Mouse (Mus musculus): ENCODE data around the gene Tfap2a. TPM values are rescaled to one million over a fixed set of nuclear protein-coding genes. Genes with fewer than 3 reads are reported as not detected.

Gene Tfap2a
- polyA plus RNA-seq, 1 experiment from 2014 or later, result 0.10 TPM

- no peaks in the 10 kb centered on the region for H3K9me3 ChIP-seq (ENCODE audit: control insufficient read depth, low read length)
- H3K36me3 ChIP-seq (ENCODE audit: control insufficient read depth, insufficient read depth, low read length), result no peaks in the 10 kb centered on the region
- H3K4me2 ChIP-seq (ENCODE audit: low read depth, low read length), result peak overlapping the region; percentile 28
- H3K4me3 ChIP-seq (ENCODE audit: low read length), result peak overlapping the region; percentile 31
- 16% methylated on average over 17 of the region's 17 CpGs for WGBS
- no peak overlapping the region for H3K9ac ChIP-seq (ENCODE audit: low read length)
- no peak for ATAC-seq (ENCODE audit: low read depth)
- peaks cover 13% of the 10 kb centered on the region for H3K4me1 ChIP-seq (replicated peaks; ENCODE audit: control insufficient read depth, insufficient read depth, low read length)
- no peak overlapping the region for H3K27ac ChIP-seq (ENCODE audit: low read length)
- peaks cover 93% of the 10 kb centered on the region for H3K27me3 ChIP-seq (ENCODE audit: control insufficient read depth, insufficient read depth, low read depth, low read length)
Observed at GRCm38 (mm10) chr13:40735416-40736106, 2.6 kb downstream of the Tfap2a start.

GRCm38 (mm10) chr13:40734316-40734965 lies 3.7 kb downstream of the Tfap2a start:
- ATAC-seq (ENCODE audit: low read depth), result no peak
- Histone ChIP-seq H3K27me3 (ENCODE audit: control insufficient read depth, insufficient read depth, low read depth, low read length) (peaks cover 88% of the 10 kb centered on the region), H3K9me3 (ENCODE audit: control insufficient read depth, low read length) (no peaks in the 10 kb centered on the region), H3K9ac (ENCODE audit: low read length) (no peak overlapping the region), H3K4me3 (ENCODE audit: low read length) (peak overlapping the region; percentile 40), H3K4me2 (ENCODE audit: low read depth, low read length) (peak overlapping the region; percentile 58), H3K36me3 (ENCODE audit: control insufficient read depth, insufficient read depth, low read length) (no peaks in the 10 kb centered on the region), H3K27ac (ENCODE audit: low read length) (no peak overlapping the region), H3K4me1 (replicated peaks; ENCODE audit: control insufficient read depth, insufficient read depth, low read length) (peaks cover 16% of the 10 kb centered on the region)
- WGBS, result under 1% methylated on average over 33 of the region's 33 CpGs

- Histone ChIP-seq H3K27ac (ENCODE audit: low read length) (no peak overlapping the region), H3K4me2 (ENCODE audit: low read depth, low read length) (peak overlapping the region; percentile 58), H3K9ac (ENCODE audit: low read length) (no peak overlapping the region), H3K9me3 (ENCODE audit: control insufficient read depth, low read length) (no peaks in the 10 kb centered on the region), H3K4me3 (ENCODE audit: low read length) (peak overlapping the region; percentile 40), H3K36me3 (ENCODE audit: control insufficient read depth, insufficient read depth, low read length) (no peaks in the 10 kb centered on the region), H3K27me3 (ENCODE audit: control insufficient read depth, insufficient read depth, low read depth, low read length) (peaks cover 82% of the 10 kb centered on the region), H3K4me1 (replicated peaks; ENCODE audit: control insufficient read depth, insufficient read depth, low read length) (peaks cover 16% of the 10 kb centered on the region)
- ATAC-seq (ENCODE audit: low read depth), result peak; percentile 26; the same call in 1 of the 2 replicates
- under 1% methylated on average over 37 of the region's 38 CpGs for WGBS
Observed at GRCm38 (mm10) chr13:40733542-40734151, 4.5 kb downstream of the Tfap2a start.

- ATAC-seq (ENCODE audit: low read depth), result no peak
- H3K4me3 ChIP-seq (ENCODE audit: low read length), result peak overlapping the region; percentile 40
- H3K9ac ChIP-seq (ENCODE audit: low read length), result no peak overlapping the region
- no peaks in the 10 kb centered on the region for H3K9me3 ChIP-seq (ENCODE audit: control insufficient read depth, low read length)
- no peaks in the 10 kb centered on the region for H3K36me3 ChIP-seq (ENCODE audit: control insufficient read depth, insufficient read depth, low read length)
- peaks cover 16% of the 10 kb centered on the region for H3K4me1 ChIP-seq (replicated peaks; ENCODE audit: control insufficient read depth, insufficient read depth, low read length)
- WGBS, result 1% methylated on average over 30 of the region's 30 CpGs
- no peak overlapping the region for H3K27ac ChIP-seq (ENCODE audit: low read length)
- peaks cover 82% of the 10 kb centered on the region for H3K27me3 ChIP-seq (ENCODE audit: control insufficient read depth, insufficient read depth, low read depth, low read length)
- H3K4me2 ChIP-seq (ENCODE audit: low read depth, low read length), result peak overlapping the region; percentile 58
Observed at GRCm38 (mm10) chr13:40732816-40733541, 5.2 kb downstream of the Tfap2a start.

- H3K4me3 ChIP-seq (ENCODE audit: low read length), result no peak overlapping the region
- no peak overlapping the region for H3K9ac ChIP-seq (ENCODE audit: low read length)
- H3K4me2 ChIP-seq (ENCODE audit: low read depth, low read length), result no peak overlapping the region
- no peaks in the 10 kb centered on the region for H3K36me3 ChIP-seq (ENCODE audit: control insufficient read depth, insufficient read depth, low read length)
- peaks cover 79% of the 10 kb centered on the region for H3K27me3 ChIP-seq (ENCODE audit: control insufficient read depth, insufficient read depth, low read depth, low read length)
- H3K9me3 ChIP-seq (ENCODE audit: control insufficient read depth, low read length), result no peaks in the 10 kb centered on the region
- peaks cover 16% of the 10 kb centered on the region for H3K4me1 ChIP-seq (replicated peaks; ENCODE audit: control insufficient read depth, insufficient read depth, low read length)
- no peak for ATAC-seq (ENCODE audit: low read depth)
- 2% methylated on average over 11 of the region's 11 CpGs for WGBS
- no peak overlapping the region for H3K27ac ChIP-seq (ENCODE audit: low read length)
Observed at GRCm38 (mm10) chr13:40732085-40732484, 6.1 kb downstream of the Tfap2a start.

GRCm38 (mm10) chr13:40731179-40731841 lies 6.9 kb downstream of the Tfap2a start:
- Histone ChIP-seq H3K4me1 (replicated peaks; ENCODE audit: control insufficient read depth, insufficient read depth, low read length) (peaks cover 16% of the 10 kb centered on the region), H3K27ac (ENCODE audit: low read length) (no peak overlapping the region), H3K9ac (ENCODE audit: low read length) (peak overlapping the region; percentile 58), H3K27me3 (ENCODE audit: control insufficient read depth, insufficient read depth, low read depth, low read length) (peaks cover 77% of the 10 kb centered on the region), H3K36me3 (ENCODE audit: control insufficient read depth, insufficient read depth, low read length) (no peaks in the 10 kb centered on the region), H3K4me3 (ENCODE audit: low read length) (peak overlapping the region; percentile 59), H3K4me2 (ENCODE audit: low read depth, low read length) (peak overlapping the region; percentile 83), H3K9me3 (ENCODE audit: control insufficient read depth, low read length) (no peaks in the 10 kb centered on the region)
- peak; percentile 82 for ATAC-seq (ENCODE audit: low read depth)
- WGBS, result 0% methylated on average over 56 of the region's 74 CpGs

- Histone ChIP-seq H3K9me3 (ENCODE audit: control insufficient read depth, low read length) (no peaks in the 10 kb centered on the region), H3K27me3 (ENCODE audit: control insufficient read depth, insufficient read depth, low read depth, low read length) (peaks cover 76% of the 10 kb centered on the region), H3K9ac (ENCODE audit: low read length) (peak overlapping the region; percentile 58), H3K4me3 (ENCODE audit: low read length) (peak overlapping the region; percentile 59), H3K4me1 (replicated peaks; ENCODE audit: control insufficient read depth, insufficient read depth, low read length) (peaks cover 15% of the 10 kb centered on the region), H3K4me2 (ENCODE audit: low read depth, low read length) (peak overlapping the region; percentile 83), H3K36me3 (ENCODE audit: control insufficient read depth, insufficient read depth, low read length) (no peaks in the 10 kb centered on the region), H3K27ac (ENCODE audit: low read length) (no peak overlapping the region)
- ATAC-seq (ENCODE audit: low read depth), result peak; percentile 29; the same call in 1 of the 2 replicates
- under 1% methylated on average over 34 of the region's 41 CpGs for WGBS
Observed at GRCm38 (mm10) chr13:40730651-40731178, 7.5 kb downstream of the Tfap2a start.

- no peak for ATAC-seq (ENCODE audit: low read depth)
- H3K4me1 ChIP-seq (replicated peaks; ENCODE audit: control insufficient read depth, insufficient read depth, low read length), result peaks cover 14% of the 10 kb centered on the region
- peak overlapping the region; percentile 59 for H3K4me3 ChIP-seq (ENCODE audit: low read length)
- H3K36me3 ChIP-seq (ENCODE audit: control insufficient read depth, insufficient read depth, low read length), result no peaks in the 10 kb centered on the region
- peak overlapping the region; percentile 83 for H3K4me2 ChIP-seq (ENCODE audit: low read depth, low read length)
- H3K9me3 ChIP-seq (ENCODE audit: control insufficient read depth, low read length), result no peaks in the 10 kb centered on the region
- peaks cover 76% of the 10 kb centered on the region for H3K27me3 ChIP-seq (ENCODE audit: control insufficient read depth, insufficient read depth, low read depth, low read length)
- 1% methylated on average over 52 of the region's 52 CpGs for WGBS
- no peak overlapping the region for H3K27ac ChIP-seq (ENCODE audit: low read length)
- no peak overlapping the region for H3K9ac ChIP-seq (ENCODE audit: low read length)
Observed at GRCm38 (mm10) chr13:40729592-40730431, 8.4 kb downstream of the Tfap2a start.
